Mouse (Mus musculus): ENCODE results near the gene Hist1h2ag.

Hist1h2ag gene

DNA sequence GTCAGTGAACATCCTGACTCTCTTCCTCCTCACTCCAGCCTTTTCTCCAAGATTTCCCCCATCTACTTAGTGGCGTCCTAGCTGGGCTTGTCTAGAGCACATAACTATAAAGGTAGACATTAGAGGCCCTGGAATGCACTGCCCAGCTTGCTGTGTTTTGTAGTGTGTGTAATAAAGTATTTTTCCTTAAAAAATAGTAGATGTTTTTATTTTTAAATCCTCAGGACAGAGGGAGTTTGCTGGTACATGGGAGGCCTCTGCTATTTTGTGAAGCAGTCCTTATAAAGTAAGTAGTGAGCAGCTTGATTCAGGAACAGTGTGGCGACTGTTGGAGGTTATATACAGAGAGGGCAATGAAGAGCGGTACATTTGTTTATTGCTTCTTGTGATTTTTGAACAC lies 34.0 kb downstream of the Hist1h2ag start:
- no peak for DNase-seq (ENCODE audit: low spot score in 2 of 2)

DNA sequence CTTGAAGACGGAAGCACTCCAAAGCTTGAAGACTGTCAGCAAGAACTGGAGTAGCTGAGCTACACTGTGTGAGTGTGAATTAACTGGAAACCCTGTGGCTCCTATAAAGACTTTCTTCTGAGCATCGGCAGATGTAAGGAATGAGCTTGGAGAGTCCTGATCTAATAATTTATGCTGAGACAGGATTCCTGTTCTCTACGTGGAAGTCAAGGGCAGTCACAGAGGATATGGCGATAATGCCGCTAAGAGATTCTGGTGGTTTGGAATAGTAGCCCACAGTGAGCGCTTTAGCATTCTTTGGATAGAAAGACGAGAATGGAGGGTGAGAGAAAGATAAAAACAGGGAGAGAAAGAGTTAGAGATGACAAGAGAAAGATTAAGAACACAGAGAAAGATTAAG lies 34.9 kb downstream of the Hist1h2ag start:
- DNase-seq (ENCODE audit: low spot score in 2 of 2): no peak

DNA sequence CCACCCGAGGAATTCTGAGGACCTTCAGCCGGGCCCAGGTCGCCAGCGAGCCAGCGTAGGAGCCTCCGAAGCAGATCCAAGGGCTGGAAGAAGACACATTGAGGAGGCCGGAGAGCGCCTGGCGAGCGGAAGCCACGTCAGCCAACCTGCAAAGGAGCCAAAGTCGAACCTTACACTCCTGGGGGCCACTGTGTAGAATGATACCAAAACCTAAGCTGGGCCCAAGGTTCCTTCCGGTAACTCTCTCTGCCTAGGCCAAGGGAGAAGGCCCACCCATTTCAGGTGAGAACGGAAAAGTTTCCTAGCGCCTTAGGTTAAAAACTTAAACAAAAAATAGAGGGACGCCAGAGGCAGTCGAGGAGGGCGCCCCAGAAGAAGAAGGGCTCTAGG lies 35.6 kb downstream of the Hist1h2ag start:
- DNase-seq (ENCODE audit: low spot score in 2 of 2): no peak

DNA sequence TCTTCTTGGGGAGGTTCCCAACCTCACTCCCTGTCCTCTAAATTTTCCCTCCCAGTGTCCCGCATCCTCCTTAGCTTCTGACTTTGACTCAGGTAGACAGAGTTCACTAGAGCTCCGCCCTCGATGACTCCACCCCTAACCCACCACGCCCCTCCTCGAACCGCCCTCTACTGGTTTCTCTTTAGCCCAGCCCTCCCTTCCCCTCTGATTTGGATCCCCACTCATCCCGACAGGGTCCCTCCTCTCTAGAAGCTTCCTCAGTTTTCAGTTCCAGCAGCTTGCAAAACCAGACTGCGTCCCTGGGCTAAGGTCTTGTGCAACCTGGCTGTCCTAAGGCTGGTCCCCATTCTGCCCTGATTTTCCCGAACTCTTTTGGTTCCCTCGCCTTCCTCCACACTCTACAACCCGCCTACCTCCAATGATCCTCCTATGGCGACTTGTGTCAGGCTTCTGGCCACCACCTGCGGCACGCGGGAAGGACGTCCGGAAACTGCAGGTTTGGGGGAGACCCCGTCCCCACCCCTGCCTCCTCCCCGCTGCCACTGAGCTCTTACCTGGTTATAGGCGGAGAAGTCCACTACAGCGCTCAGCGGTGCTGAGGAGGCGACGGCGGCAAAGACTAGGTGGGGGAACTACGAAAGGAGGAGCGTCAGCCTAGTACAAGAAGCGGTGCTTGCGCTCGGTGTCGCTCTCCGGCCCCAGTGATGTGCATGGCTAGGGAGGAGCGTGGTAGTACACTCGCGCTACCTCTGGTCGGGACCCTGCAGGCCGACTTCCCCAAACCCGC lies 36.2 kb downstream of the Hist1h2ag start:
- DNase-seq (ENCODE audit: low spot score in 2 of 2): no peak

DNA sequence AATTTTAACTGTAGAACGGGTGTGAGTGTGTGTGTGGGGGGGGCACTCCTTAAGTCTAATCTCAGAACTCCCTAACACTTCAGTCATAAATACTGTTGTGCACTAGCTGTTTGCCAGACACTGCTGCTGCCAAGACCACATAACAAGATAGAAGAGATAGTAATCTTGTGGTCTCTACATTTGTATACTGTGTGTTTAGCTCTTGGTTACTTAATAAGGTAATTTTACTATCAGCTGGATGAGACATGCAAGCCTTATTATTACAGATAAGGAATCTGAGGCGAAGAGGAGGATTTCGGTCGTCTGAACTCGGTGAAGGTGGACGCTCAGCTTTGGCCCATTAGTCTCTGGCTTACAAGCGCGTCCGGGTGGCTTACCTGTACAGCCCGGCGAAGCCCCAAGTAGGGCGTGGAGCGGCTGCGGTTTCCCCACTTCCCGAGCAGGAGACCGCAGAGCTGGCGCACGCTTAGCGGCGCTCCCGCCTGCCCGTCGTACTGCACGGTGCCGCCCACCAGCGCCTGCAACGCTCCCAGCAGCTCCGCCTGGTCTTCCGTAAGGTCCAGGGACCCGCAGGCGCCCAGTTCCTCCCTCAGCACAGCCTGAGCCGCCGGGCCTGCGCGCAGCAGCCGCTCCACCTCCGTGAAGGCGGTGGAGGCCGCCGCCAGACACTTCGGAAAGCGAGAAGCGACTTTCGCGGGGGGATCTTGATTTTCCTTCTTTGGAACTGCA lies 37.0 kb downstream of the Hist1h2ag start:
- DNase-seq (ENCODE audit: low spot score in 2 of 2): no peak

DNA sequence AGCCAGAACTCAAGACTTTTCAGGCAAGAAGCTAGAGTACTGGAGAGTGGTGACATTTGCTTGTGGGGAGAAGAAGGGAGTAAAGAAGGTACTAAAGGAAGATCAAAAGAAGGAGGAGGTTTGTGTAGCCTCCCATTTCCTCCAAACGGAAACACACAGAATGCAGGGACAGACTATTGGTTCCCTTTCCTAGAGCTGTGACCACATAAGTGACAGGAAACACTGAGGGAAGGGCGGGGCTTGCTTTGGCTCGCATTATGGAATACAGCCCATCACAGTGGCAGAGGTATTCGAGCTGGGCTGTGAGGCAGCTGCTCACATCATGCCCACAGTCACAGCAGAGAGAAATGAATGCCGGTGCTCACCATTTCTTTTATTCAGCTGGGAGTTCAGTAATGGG lies 40.9 kb downstream of the Hist1h2ag start:
- DNase-seq (ENCODE audit: low spot score in 2 of 2): no peak

DNA sequence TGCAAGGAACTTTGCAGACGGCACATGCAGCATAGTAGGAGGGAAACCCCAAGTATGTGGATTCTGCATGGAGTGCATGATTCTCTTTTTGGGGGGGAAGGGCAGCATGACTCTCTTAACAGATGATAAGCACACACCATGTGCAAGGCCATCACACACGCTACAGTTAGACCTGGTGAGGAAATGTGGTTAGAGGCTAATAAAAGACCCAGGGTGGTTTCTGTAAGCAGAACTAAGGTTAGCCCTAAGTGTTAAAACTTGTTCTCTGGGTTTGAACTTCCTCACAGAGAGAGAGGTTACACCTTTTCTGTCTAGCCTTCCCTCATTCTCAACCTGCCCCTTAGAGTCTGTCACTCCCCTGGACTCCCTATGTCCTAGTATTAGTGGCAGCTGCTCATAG lies 41.4 kb downstream of the Hist1h2ag start:
- no peak for DNase-seq (ENCODE audit: low spot score in 2 of 2)

DNA sequence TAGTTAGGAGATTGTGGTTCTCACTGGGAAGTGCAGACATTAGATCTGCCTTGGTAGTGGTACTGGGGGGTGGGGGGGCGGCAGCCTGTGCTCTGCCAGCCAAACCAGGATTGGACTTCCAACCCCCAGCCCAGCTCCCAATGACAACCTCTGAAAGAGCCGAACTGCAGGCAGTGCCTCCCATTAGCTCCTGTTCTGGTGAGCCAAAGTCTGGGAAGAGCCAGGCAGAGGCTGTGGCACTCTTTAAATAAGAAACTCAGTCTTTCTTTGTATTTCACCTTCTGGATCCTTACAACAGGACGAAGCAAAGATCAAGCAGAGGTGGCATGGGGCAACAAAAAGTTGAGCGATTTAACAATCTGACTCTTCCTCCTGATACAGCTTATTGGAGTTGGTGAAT lies 43.6 kb downstream of the Hist1h2ag start:
- no peak for DNase-seq (ENCODE audit: low spot score in 2 of 2)

DNA sequence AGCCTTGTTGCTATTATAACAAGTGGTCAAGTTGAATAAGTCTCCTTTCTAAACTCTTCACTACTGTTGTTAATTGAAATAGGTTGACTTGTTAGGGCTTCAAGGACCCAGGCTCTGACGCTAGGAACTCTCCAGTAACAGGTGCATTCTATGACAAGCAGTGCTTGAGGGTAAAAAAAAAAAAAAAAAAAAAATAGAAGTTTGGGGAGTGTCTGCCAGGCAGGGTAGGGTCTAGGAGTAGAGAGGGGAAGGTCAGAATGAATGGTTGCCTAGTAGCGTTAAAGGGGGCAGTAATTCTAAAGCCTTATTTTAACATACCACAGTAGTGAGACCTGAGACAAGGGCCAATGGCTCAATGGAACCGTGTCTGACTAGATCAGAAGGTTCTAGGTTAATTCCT lies 44.3 kb downstream of the Hist1h2ag start:
- DNase-seq (ENCODE audit: low spot score in 2 of 2): no peak

DNA sequence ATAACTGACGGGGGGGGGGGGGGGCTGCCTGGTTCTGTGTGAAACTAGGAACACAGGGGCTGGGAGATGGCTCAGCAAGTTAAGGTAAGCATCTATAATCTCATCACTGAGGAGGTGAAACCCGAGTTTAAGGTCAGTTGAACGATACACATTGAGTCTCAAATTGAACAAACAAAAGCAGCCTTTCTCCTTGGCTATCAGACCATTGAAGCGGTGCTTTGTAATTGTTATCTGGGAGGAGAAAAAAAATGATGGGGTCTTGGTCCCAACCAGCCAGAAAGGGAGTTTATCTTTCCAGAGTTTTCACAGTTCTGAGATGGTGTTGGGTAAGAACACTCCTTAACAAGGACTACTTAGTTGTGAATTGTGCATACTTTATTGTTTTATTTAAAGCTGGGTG lies 44.9 kb downstream of the Hist1h2ag start:
- no peak for DNase-seq (ENCODE audit: low spot score in 2 of 2)

DNA sequence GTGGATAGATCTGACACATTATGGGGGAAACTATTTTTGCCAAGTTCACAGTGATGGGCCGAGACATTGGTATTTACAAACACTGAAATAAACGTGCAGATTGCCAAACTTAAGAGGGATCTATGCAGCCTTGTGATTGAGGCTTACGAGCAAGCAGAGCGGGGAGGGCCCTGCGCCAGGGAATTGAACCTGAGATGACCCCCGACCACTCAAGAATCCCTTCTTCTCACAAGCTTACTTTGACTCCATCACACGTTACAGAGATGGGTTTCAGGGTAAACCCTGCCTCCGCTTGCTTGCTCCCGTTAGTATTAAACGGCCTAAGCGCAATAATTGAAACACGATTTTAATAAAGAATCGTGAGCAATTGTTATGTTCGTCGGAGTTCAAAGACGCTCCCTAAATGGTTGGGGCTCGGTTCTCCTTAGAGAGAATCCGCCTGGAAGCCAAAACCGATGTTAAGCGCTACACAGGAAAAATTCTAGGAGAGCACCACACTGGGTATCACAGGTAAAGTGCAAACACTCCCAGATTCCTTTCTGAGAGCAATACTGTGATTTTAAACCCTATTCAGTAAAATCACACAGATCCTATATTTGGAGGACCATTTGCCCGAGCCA lies 45.4 kb downstream of the Hist1h2ag start:
- peak in 1 of 2 experiments; percentile 9 for DNase-seq (ENCODE audit: low spot score in 2 of 2)

DNA sequence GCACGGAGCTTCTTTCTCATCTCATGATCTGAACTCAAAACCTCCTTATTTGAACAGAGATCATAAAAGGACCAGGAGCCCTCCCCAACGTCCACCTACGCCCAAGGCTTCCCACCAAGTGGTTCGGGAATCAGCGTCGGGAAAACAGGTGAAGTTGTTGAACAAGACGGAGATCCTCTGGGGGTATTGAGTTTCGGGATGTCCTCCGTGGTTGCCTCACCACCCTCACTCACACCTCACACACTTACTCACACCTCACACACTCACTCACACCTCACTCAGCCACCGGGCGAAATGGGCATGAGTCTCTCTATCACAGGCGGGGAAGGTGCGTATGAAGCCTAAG lies 45.9 kb downstream of the Hist1h2ag start:
- DNase-seq (ENCODE audit: low spot score in 2 of 2): no peak

DNA sequence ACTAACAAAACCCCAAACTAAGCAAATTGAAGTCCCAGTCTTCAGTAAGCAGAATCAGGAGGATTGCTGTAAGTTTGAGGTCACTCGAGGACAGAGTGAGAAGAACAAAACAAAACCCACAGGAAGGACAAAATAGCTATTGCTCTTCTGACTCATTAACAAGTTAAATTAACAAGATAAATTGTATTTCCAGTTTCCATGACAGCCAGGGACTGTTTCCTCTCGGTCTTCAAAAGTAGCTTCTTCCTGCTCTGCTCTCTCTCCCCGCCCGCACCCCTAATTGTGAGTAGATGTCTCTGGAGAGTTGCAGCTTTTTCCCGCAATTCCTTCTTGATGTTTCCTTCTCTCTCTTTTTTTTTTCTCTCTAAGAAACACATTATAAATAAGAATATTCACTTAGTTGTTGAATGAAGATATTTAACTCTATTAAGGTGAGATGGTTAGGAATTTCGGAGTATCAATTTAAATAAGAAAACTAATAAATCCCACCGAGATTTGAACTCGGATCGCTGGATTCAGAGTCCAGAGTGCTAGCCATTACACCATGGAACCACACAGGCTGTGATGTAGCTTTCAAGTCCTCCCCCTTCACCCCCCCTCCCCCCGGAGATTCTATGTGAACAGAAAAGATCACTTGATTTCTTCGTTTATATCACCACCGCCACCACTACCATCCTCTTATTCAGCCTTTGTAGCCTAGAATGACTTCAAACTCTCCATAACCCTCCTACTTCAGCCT lies 46.5 kb downstream of the Hist1h2ag start:
- no peak for DNase-seq (ENCODE audit: low spot score in 2 of 2)

DNA sequence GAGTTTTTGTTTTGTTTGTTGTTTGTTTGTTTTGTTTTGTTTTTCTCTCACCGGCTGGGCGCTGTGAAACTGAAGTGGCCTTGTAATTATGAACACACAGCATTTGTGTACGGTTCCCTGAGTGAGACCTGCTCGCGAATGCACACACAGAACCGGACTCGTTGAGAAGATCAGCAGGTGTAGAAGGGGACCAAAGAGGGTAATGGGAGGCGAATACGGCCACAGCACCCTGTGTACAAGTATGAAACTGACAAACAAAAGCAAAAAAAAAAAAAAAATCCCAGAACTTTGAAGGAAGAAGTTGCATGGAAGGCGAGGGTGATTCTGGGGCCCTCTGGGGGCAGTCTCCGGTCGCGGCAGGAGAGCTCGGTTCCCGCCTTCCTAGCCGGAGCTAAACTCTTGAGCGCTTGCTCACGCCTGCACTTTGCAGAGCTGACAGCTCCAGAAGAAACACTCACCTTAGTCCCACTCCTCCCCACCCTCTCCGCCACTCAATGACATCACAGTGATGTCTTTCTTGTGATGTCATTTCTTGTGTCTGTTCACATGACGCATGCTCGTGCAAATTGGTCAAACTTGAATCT lies 47.3 kb downstream of the Hist1h2ag start:
- no peak for DNase-seq (ENCODE audit: low spot score in 2 of 2)

DNA sequence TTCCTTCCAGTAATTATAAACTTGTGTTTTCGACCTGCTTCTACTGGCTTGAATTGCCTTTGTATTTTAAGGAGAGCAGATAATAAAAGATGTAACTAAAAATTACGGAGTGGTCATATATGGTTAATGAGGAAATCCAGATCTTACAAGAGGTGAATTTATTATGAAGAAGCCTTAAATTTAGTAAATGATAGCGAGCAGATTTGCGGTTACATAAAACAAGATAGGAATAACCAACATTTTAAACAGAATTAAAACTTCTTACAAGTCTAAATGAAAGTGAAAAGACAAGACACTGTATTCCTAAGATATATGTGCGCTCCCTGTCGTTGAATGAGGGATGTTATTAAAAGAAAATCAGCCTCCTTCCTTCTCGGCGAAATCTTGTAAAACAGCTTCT lies 47.8 kb downstream of the Hist1h2ag start:
- DNase-seq (ENCODE audit: low spot score in 2 of 2): no peak

DNA sequence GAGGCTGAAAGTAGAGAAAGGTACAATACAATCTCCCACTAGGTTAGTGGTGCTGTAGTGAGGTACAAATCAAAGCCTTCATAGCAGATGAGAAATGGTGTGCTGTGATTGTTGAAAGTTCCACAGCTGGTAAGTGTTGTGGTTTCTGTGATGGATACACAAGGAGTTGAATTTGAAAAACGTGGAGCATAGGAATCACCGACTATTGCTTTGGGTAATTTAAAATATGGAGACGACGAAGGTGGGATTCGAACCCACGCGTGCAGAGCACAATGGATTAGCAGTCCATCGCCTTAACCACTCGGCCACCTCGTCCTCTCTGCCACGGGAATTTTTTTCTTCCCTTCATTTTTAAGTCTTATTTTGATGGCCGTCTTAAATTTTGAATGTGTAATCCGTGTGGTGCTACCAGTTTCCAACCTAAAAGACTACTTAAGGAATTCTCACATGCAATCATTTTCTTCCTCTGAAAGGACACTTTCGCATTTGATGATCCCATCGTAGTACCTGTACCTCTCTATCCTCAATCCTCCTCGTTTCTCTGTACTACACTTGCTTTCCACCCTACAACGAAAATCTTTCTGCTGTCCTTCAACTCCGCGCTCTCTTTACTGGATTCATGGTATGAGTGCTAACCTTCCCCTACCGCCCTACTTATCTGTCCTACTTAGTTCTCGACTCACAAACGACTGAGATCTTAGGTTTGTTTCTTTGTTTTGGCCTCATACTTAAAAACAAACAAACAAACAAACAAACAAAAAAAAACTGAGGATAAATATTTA lies 48.6 kb downstream of the Hist1h2ag start:
- DNase-seq (ENCODE audit: low spot score in 2 of 2): peak in 1 of 2 experiments; percentile 48

DNA sequence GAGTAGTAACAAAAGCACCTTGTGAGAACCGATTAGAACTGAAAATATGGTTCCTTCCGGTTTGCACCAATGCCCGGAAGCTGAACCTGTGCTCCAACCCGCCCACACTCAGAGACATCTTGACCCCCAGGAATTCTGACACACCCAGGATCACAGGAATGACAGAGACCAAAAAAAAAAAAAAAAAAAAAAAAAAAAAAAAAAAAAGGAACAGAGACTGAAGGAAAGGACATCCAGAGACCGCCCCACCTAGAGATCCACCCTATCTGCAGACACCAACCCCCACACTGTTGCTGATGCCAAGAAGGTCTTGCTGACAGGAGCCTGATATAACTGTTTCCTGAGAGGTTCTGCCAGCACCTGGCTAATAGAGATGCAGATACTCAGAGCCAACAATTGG lies 50.2 kb downstream of the Hist1h2ag start:
- no peak for DNase-seq (ENCODE audit: low spot score in 2 of 2)
